Mouse (Mus musculus): ENCODE data around the gene Zc3h15. TPM values are rescaled to one million over a fixed set of nuclear protein-coding genes. Genes with fewer than 3 reads are reported as not detected.

Zc3h15 gene
- polyA plus RNA-seq, 1 experiment from 2014 or later, result 115 TPM

GRCm38 (mm10) chr2:83674421-83674820, 30.2 kb downstream of the Zc3h15 start:
- no peaks in the 10 kb centered on the region for H3K9me3 ChIP-seq (ENCODE audit: low read depth, low read length)
- H3K4me2 ChIP-seq, result no peak overlapping the region
- H3K36me3 ChIP-seq (ENCODE audit: insufficient read depth), result peaks cover 8% of the 10 kb centered on the region; the same call in 1 of the 2 replicates
- no peak for DNase-seq
- WGBS, result 83% methylated on average over 7 of the region's 7 CpGs
- no peaks in the 10 kb centered on the region for H3K4me1 ChIP-seq (ENCODE audit: insufficient read depth)
- ATAC-seq (ENCODE audit: insufficient read depth), result no peak
- H3K27me3 ChIP-seq (ENCODE audit: insufficient read depth, low read length), result no peaks in the 10 kb centered on the region
- no peak overlapping the region for H3K27ac ChIP-seq (ENCODE audit: low read depth)
- TF ChIP-seq CTCF (IDR thresholded peaks at IDR 0.05; ENCODE audit: low read depth), result no peak
- H3K9ac ChIP-seq, result no peak overlapping the region
- H3K4me3 ChIP-seq (ENCODE audit: low read depth, low read length), result no peak overlapping the region

- H3K27ac ChIP-seq (ENCODE audit: low read depth), result no peak overlapping the region
- TF ChIP-seq CTCF (IDR thresholded peaks at IDR 0.05; ENCODE audit: low read depth), result no peak
- H3K27me3 ChIP-seq (ENCODE audit: insufficient read depth, low read length), result no peaks in the 10 kb centered on the region
- no peak overlapping the region for H3K9ac ChIP-seq
- ATAC-seq (ENCODE audit: insufficient read depth) (no peak), DNase-seq (no peak)
- H3K4me3 ChIP-seq (ENCODE audit: low read depth, low read length), result no peak overlapping the region
- 91% methylated on average over 9 of the region's 9 CpGs for WGBS
- no peak overlapping the region for H3K4me2 ChIP-seq
- H3K36me3 ChIP-seq (ENCODE audit: insufficient read depth), result peaks cover 4% of the 10 kb centered on the region; the same call in 1 of the 2 replicates
- H3K4me1 ChIP-seq (ENCODE audit: insufficient read depth), result no peaks in the 10 kb centered on the region
- H3K9me3 ChIP-seq (ENCODE audit: low read depth, low read length), result no peaks in the 10 kb centered on the region
Measured at GRCm38 (mm10) chr2:83674896-83675295, 30.7 kb downstream of the Zc3h15 start.

- H3K4me1 ChIP-seq (ENCODE audit: insufficient read depth), result no peaks in the 10 kb centered on the region
- no peak for ATAC-seq (ENCODE audit: insufficient read depth)
- peaks cover 3% of the 10 kb centered on the region; the same call in 1 of the 2 replicates for H3K36me3 ChIP-seq (ENCODE audit: insufficient read depth)
- H3K4me2 ChIP-seq, result no peak overlapping the region
- no peak for DNase-seq
- H3K9ac ChIP-seq, result no peak overlapping the region
- H3K9me3 ChIP-seq (ENCODE audit: low read depth, low read length), result no peaks in the 10 kb centered on the region
- H3K27me3 ChIP-seq (ENCODE audit: insufficient read depth, low read length), result no peaks in the 10 kb centered on the region
- H3K4me3 ChIP-seq (ENCODE audit: low read depth, low read length), result no peak overlapping the region
- TF ChIP-seq CTCF (IDR thresholded peaks at IDR 0.05; ENCODE audit: low read depth), result no peak
- WGBS, result 60% methylated on average over 5 of the region's 5 CpGs
- H3K27ac ChIP-seq (ENCODE audit: low read depth), result no peak overlapping the region
Measured at GRCm38 (mm10) chr2:83675681-83676080, 31.4 kb downstream of the Zc3h15 start.

DNA sequence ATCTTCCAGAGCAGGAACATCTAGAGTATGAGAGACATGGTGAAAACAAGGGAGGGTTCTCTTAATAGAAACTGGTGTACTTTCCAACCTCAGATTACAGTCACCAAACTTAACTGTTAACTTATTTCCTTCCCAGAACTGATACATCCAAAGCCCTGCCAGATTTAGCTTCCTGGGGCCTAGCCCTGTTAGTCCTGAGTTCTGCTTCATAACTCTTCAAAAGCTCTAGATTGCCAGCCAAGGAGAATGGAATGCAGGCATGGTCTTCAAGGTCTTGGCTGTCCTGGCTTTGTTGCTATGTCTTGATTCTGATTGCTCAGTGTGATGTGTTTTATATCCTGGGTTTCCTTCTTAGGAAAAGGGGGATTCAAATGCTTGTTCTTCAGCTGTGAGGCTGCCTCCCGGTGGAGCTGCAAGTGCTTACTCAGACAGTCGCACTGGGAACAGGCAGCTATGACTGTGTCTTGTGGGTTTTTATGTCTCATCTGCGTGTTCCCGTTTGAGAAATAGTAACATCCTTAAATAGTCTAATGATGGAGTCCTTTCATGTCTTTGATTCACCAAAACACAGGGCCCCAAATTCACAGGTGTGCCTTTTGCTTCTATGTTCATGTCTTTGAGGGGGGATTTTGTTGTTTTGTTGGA, 32.1 kb downstream of the Zc3h15 start:
- peaks cover 3% of the 10 kb centered on the region; the same call in 1 of the 2 replicates for H3K36me3 ChIP-seq (ENCODE audit: insufficient read depth)
- no peaks in the 10 kb centered on the region for H3K4me1 ChIP-seq (ENCODE audit: insufficient read depth)
- DNase-seq, result no peak
- WGBS, result 83% methylated on average over 4 of the region's 4 CpGs
- H3K4me3 ChIP-seq (ENCODE audit: low read depth, low read length), result no peak overlapping the region
- no peaks in the 10 kb centered on the region for H3K9me3 ChIP-seq (ENCODE audit: low read depth, low read length)
- no peak for TF ChIP-seq CTCF (IDR thresholded peaks at IDR 0.05; ENCODE audit: low read depth)
- no peak for ATAC-seq (ENCODE audit: insufficient read depth)
- no peak overlapping the region for H3K9ac ChIP-seq
- H3K27me3 ChIP-seq (ENCODE audit: insufficient read depth, low read length), result no peaks in the 10 kb centered on the region
- H3K27ac ChIP-seq (ENCODE audit: low read depth), result no peak overlapping the region
- no peak overlapping the region for H3K4me2 ChIP-seq

- Histone ChIP-seq H3K27me3 (ENCODE audit: insufficient read depth, low read length) (no peaks in the 10 kb centered on the region), H3K4me2 (0 out of 2 replicates have a peak overlapping the region, but pooled peaks have one; percentile 12), H3K4me1 (ENCODE audit: insufficient read depth) (no peaks in the 10 kb centered on the region), H3K4me3 (ENCODE audit: low read depth, low read length) (no peak overlapping the region), H3K9ac (no peak overlapping the region), H3K9me3 (ENCODE audit: low read depth, low read length) (no peaks in the 10 kb centered on the region), H3K36me3 (ENCODE audit: insufficient read depth) (no peaks in the 10 kb centered on the region), H3K27ac (ENCODE audit: low read depth) (peak overlapping the region; percentile 65)
- 43% methylated on average over 8 of the region's 8 CpGs for WGBS
- ATAC-seq (ENCODE audit: insufficient read depth) (peak; percentile 77), DNase-seq (peak; percentile 70)
- no peak for TF ChIP-seq CTCF (IDR thresholded peaks at IDR 0.05; ENCODE audit: low read depth)
Measured at GRCm38 (mm10) chr2:83681332-83681731, 37.1 kb downstream of the Zc3h15 start.

DNA sequence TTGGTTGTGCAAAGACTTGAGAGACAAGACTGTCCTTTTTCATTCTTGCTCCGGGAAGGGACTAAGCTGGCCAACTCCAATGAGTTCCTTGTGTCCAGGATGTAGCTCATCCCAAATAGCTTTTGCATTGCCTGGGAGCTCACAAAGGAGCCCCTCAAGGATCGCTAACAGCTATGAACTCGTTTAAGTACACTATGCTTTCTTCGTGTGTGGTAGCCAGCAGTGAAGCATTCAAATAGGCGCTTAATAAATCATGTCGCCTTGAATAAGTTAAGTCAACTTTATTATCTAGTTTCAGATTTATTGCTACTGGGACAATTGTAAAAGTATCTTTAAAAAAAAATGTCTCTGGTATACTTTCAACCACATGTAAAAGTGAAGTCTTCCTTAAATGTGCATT, 37.5 kb downstream of the Zc3h15 start:
- no peak for TF ChIP-seq CTCF (IDR thresholded peaks at IDR 0.05; ENCODE audit: low read depth)
- 46% methylated on average over 6 of the region's 6 CpGs for WGBS
- no peaks in the 10 kb centered on the region for H3K27me3 ChIP-seq (ENCODE audit: insufficient read depth, low read length)
- peak overlapping the region; percentile 65 for H3K27ac ChIP-seq (ENCODE audit: low read depth)
- H3K9me3 ChIP-seq (ENCODE audit: low read depth, low read length), result no peaks in the 10 kb centered on the region
- DNase-seq (peak; percentile 80), ATAC-seq (ENCODE audit: insufficient read depth) (peak; percentile 73)
- no peaks in the 10 kb centered on the region for H3K4me1 ChIP-seq (ENCODE audit: insufficient read depth)
- H3K9ac ChIP-seq, result no peak overlapping the region
- H3K4me2 ChIP-seq, result 0 out of 2 replicates have a peak overlapping the region, but pooled peaks have one; percentile 12
- no peak overlapping the region for H3K4me3 ChIP-seq (ENCODE audit: low read depth, low read length)
- no peaks in the 10 kb centered on the region for H3K36me3 ChIP-seq (ENCODE audit: insufficient read depth)

GRCm38 (mm10) chr2:83682282-83682681, 38.0 kb downstream of the Zc3h15 start:
- no peaks in the 10 kb centered on the region for H3K36me3 ChIP-seq (ENCODE audit: insufficient read depth)
- H3K4me1 ChIP-seq (ENCODE audit: insufficient read depth), result no peaks in the 10 kb centered on the region
- no peaks in the 10 kb centered on the region for H3K27me3 ChIP-seq (ENCODE audit: insufficient read depth, low read length)
- no peak overlapping the region for H3K9ac ChIP-seq
- 40% methylated on average over 8 of the region's 8 CpGs for WGBS
- peak overlapping the region; percentile 50; the same call in 1 of the 2 replicates for H3K27ac ChIP-seq (ENCODE audit: low read depth)
- no peak overlapping the region for H3K4me3 ChIP-seq (ENCODE audit: low read depth, low read length)
- no peak for TF ChIP-seq CTCF (IDR thresholded peaks at IDR 0.05; ENCODE audit: low read depth)
- peak; percentile 72 for DNase-seq
- H3K9me3 ChIP-seq (ENCODE audit: low read depth, low read length), result no peaks in the 10 kb centered on the region
- no peak overlapping the region for H3K4me2 ChIP-seq
- ATAC-seq (ENCODE audit: insufficient read depth), result no peak
